Mouse (Mus musculus) liver, adult 2 months (tissue): ENCODE results near the gene Acpp. TPM values are rescaled to one million over a fixed set of nuclear protein-coding genes. Genes with fewer than 3 reads are reported as not detected.

Source experiments
- DNase-seq: peaks from one replicate; pipeline ENCODE4 v3.0.0-alpha.2; 2011; ENCODE audit warnings: low read depth, low spot score; ENCODE audit errors: extremely low read depth
- H3K27ac ChIP-seq: fragments of 200-500 bp; replicated peaks from 2 replicates; pipeline ENCODE4 v1.5.1; 2012; ENCODE audit warnings: low read depth, mild to moderate bottlenecking, control low read depth, inconsistent platforms, low read length; ENCODE audit not compliant: insufficient read depth
- H3K27me3 ChIP-seq: fragments of 200-500 bp; 2 replicates; pipeline ENCODE4 v1.6.1; 2012; ENCODE audit warnings: mild to moderate bottlenecking, moderate library complexity, low read length, inconsistent platforms; ENCODE audit not compliant: control insufficient read depth, insufficient read depth
- H3K36me3 ChIP-seq: fragments of 200-500 bp; 2 replicates; pipeline ENCODE4 v1.6.1; 2012; ENCODE audit warnings: low read length, inconsistent platforms; ENCODE audit not compliant: control insufficient read depth, insufficient read depth
- H3K4me1 ChIP-seq: fragments of 200-500 bp; 2 replicates; pipeline ENCODE4 v1.6.1; 2011; ENCODE audit warnings: low read length; ENCODE audit not compliant: control insufficient read depth, insufficient read depth
- H3K4me3 ChIP-seq: fragments of 200-500 bp; 2 replicates; pipeline ENCODE4 v1.5.1; 2011; ENCODE audit warnings: low read depth, mild to moderate bottlenecking, control low read depth, low read length, moderate library complexity; ENCODE audit not compliant: insufficient read depth
- H3K79me2 ChIP-seq: fragments of 200-500 bp; 2 replicates; pipeline ENCODE4 v1.6.1; 2012; ENCODE audit warnings: inconsistent platforms, mild to moderate bottlenecking, low read length, moderate library complexity; ENCODE audit not compliant: control insufficient read depth, insufficient read depth
- H3K9ac ChIP-seq: fragments of 200-500 bp; 2 replicates; pipeline ENCODE4 v1.6.1; 2012; ENCODE audit warnings: low read depth, mild to moderate bottlenecking, control low read depth, inconsistent platforms, low read length
- CTCF ChIP-seq: fragments of 200-500 bp; IDR thresholded peaks from 2 replicates; pipeline ENCODE4 v1.5.1; 2011; ENCODE audit warnings: low read depth, low read length, control low read depth
- POLR2A ChIP-seq: fragments of 200-500 bp; IDR thresholded peaks from 2 replicates; pipeline ENCODE4 v1.6.1; 2011; ENCODE audit warnings: low read length, control low read depth; ENCODE audit not compliant: insufficient read depth; ENCODE audit errors: extremely low read depth
- WGBS: fragments of 180-500 bp; shearing (Covaris S2); methylation state at CpG from one replicate; pipeline ENCODE4 v1.1.7; 2018; 5-methylcytosine and 5-hydroxymethylcytosine counted together
- polyA plus RNA-seq: library from polyadenylated mRNA; depleted of rRNA; stranded (reverse); fragments of >200 nt; gene quantifications from 2 replicates; pipeline ENCODE4 v1.2.3, GENCODE M21; 2012; rRNA removed
- total RNA-seq: library from RNA; depleted of rRNA; stranded (reverse); fragments of >200 nt; gene quantifications from 2 replicates; pipeline ENCODE4 v1.2.3, GENCODE M21; 2014; rRNA removed

The Acpp gene
- total and polyA plus RNA-seq, 2 experiments, result 3.0 to 4.5 TPM

DNA sequence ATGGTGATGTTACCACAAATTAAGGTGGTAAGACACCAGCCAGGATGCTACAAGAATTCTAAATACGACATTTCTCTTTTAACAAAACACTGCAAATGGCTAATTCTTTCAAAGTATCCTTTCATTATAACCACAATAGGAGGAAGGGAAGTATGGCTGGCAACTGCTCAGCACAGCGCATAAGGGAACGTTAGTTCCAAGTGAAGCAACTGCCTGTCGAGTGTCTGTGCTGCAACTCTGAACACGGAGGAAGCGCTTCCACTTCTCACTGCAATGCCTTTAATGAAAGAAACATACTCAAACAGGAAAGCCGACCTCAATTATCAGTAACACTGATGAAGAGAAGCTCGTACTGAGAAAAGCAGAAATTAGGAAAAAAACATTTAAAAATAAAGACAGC is 98.5 kb downstream of the Acpp start:
- Histone ChIP-seq H3K36me3 (peaks cover 20% of the 10 kb centered on the region; the same call in 1 of the 2 replicates), H3K4me3 (no peak overlapping the region)
- 86% methylated on average over 8 of the region's 8 CpGs for WGBS

More for the DNA sequence above, 98.5 kb downstream of the Acpp start:
- Histone ChIP-seq H3K27me3 (no peaks in the 10 kb centered on the region), H3K9ac (no peak overlapping the region), H3K79me2 (peaks cover 8% of the 10 kb centered on the region; the same call in 1 of the 2 replicates), H3K4me1 (no peaks in the 10 kb centered on the region), H3K27ac (no peak overlapping the region)
- DNase-seq, result no peak
- TF ChIP-seq CTCF (no peak), POLR2A (no peak)

Other genes with a start within 250 kb of the Acpp start
- gene Ackr4, start 210.8 kb downstream of the Acpp start, total RNA-seq, result 1.7 and 2.4 TPM in 2 replicates
- gene Ackr4, start 210.8 kb downstream of the Acpp start, polyA plus RNA-seq, result 0.50 and 0.54 TPM in 2 replicates
- 25.8 and 27.3 TPM in 2 replicates for gene Dnajc13, start 74.8 kb downstream of the Acpp start, total RNA-seq
- 15.1 and 18.6 TPM in 2 replicates for gene Dnajc13, start 74.8 kb downstream of the Acpp start, polyA plus RNA-seq
- gene Cpne4, start 209.5 kb upstream of the Acpp start, total RNA-seq, result not detected in 2 replicates
- not detected in 2 replicates for gene Cpne4, start 209.5 kb upstream of the Acpp start, polyA plus RNA-seq